ENCODE assay signal across 9 mouse cellular contexts in the genomic region with DNA sequence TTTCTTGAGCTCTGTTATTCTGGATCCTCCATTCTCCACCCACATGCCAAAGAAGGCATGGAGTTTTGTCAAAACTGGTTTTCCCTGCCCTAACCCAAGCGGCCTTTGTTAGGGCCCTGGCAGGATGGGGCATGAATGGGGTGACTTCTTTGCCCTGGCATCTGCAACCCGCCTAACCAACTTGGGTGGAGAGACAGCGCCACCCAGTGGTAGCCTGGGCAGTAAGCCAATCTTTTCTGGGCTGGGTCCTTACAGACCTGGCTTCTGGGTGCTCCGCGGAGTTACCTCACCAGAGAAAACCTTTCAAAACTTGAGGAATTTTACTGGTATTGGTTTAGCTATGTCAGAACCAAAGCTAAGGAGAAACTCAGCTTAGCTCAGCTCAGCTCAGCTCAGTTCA. TPM values are rescaled to one million over a fixed set of nuclear protein-coding genes. Genes with fewer than 3 reads are reported as not detected.
DNase-seq lines count a peak whose midpoint lies in the region; ATAC-seq and TF ChIP-seq lines count a peak whose summit lies in the region.
"Had no signal": no experiment of that assay in that cellular context is flagged by ENCODE, and none has a peak within 500 bp of the region (broad histone marks: within the 10 kb centered on the region; RNA-seq: fewer than 3 reads in every experiment).

No protein-coding gene starts in this region.

- ATAC-seq in Patski = peak; percentile 55
- peak; percentile 77 for ATAC-seq in forebrain, embryonic 16.5 days
- ATAC-seq in midbrain, embryonic 12.5 days (ENCODE audit: low FRiP score, low read depth) = peak; percentile 66
- no peak for ATAC-seq in activated CD4-positive, CD25-positive, alpha-beta regulatory T cell, adult 4 months

- no peak for TF ChIP-seq POLR2A in small intestine, adult 2 months (IDR thresholded peaks at IDR 0.05; ENCODE audit: low read depth, low read length)

- POLR2A ChIA-PET in Patski (lab: Charles Lee) = interaction anchor here (0.8 kb wide), 1 partner anchor 49 kb away, joined by 3 read pairs; no protein-coding TSS in a partner anchor

- no peaks in the 10 kb centered on the region for H3K9me3 ChIP-seq in forebrain, embryonic 16.5 days (ENCODE audit: control insufficient read depth, low read length)
- H3K9me3 ChIP-seq in midbrain, embryonic 12.5 days = no peaks in the 10 kb centered on the region
- H3K9me3 ChIP-seq: limb, embryonic 15.5 days had no signal

- WGBS in forebrain, embryonic 16.5 days = 11% methylated on average over 5 of the region's 5 CpGs
- 22% methylated on average over 5 of the region's 5 CpGs for WGBS in midbrain, embryonic 12.5 days
- WGBS in small intestine, adult 2 months = 25% methylated on average over 5 of the region's 5 CpGs

- H3K4me3 ChIP-seq in forebrain, embryonic 16.5 days (replicated peaks; ENCODE audit: low read length) = no peak overlapping the region
- H3K4me3 ChIP-seq in left cerebral cortex, adult 2 months = no peak overlapping the region
- no peak overlapping the region for H3K4me3 ChIP-seq in midbrain, embryonic 12.5 days
- no peak overlapping the region for H3K4me3 ChIP-seq in small intestine, adult 2 months (ENCODE audit: low read depth, low read length)
- H3K4me3 ChIP-seq: limb, embryonic 15.5 days had no signal

- in situ Hi-C loops in Patski (cut with MboI; ENCODE audit: low pct_unique_long_range_greater_than_20kb) = loop anchor here (5.0 to 10.0 kb wide), 2 partner anchors 71 to 298 kb away; no protein-coding TSS in a partner anchor

- CTCF ChIA-PET in Patski (lab: Charles Lee) = interaction anchor here (0.8 to 2.0 kb wide), 16 partner anchors 9 to 389 kb away, joined by 3 to 18 read pairs (median 3); partner anchors contain the start of gene Efnb1

- intact Hi-C loops in left cerebral cortex, adult 2 months (cut with DNase I) = loop anchor here (1.0 to 5.0 kb wide), 3 partner anchors 56 to 388 kb away; no protein-coding TSS in a partner anchor

- no peak overlapping the region for H3K9ac ChIP-seq in forebrain, embryonic 16.5 days (replicated peaks; ENCODE audit: low read depth, low read length)
- H3K9ac ChIP-seq in midbrain, embryonic 12.5 days (replicated peaks) = no peak overlapping the region
- H3K9ac ChIP-seq: limb, embryonic 15.5 days had no signal

- H3K4me2 ChIP-seq in forebrain, embryonic 16.5 days (ENCODE audit: low read length) = no peak overlapping the region
- no peak overlapping the region for H3K4me2 ChIP-seq in midbrain, embryonic 12.5 days (replicated peaks)
- H3K4me2 ChIP-seq: limb, embryonic 15.5 days had no signal

- no peak for DNase-seq in Patski (ENCODE audit: low read depth, low spot score)
- peak; percentile 40 for DNase-seq in cerebellum, adult 11-12 months
- peak; percentile 55 for DNase-seq in induced T-regulatory cell, adult 2 months (ENCODE audit: low read depth)
- peak; percentile 54 to 76 for DNase-seq in left cerebral cortex, adult 2 months (ENCODE audit: extremely low spot score in 1 of 2, low spot score in 2 of 2)

- H3K27ac ChIP-seq in forebrain, embryonic 16.5 days (ENCODE audit: low read length) = no peak overlapping the region; the same call in 1 of the 2 replicates
- H3K27ac ChIP-seq in left cerebral cortex, adult 2 months = no peak overlapping the region
- H3K27ac ChIP-seq in midbrain, embryonic 12.5 days (replicated peaks) = peak overlapping the region; percentile 73
- no peak overlapping the region for H3K27ac ChIP-seq in small intestine, adult 2 months (ENCODE audit: insufficient read depth, low read depth, low read length)
- H3K27ac ChIP-seq: limb, embryonic 15.5 days had no signal

- H3K4me1 ChIP-seq in forebrain, embryonic 16.5 days (replicated peaks; ENCODE audit: control insufficient read depth, insufficient read depth, low read length) = peaks cover 16% of the 10 kb centered on the region
- peaks cover 22% of the 10 kb centered on the region for H3K4me1 ChIP-seq in midbrain, embryonic 12.5 days
- H3K4me1 ChIP-seq in small intestine, adult 2 months (ENCODE audit: control insufficient read depth, insufficient read depth, insufficient read length, low read length) = peaks cover 9% of the 10 kb centered on the region

- H3K36me3 ChIP-seq in forebrain, embryonic 16.5 days (ENCODE audit: control insufficient read depth, insufficient read depth) = no peaks in the 10 kb centered on the region
- no peaks in the 10 kb centered on the region for H3K36me3 ChIP-seq in midbrain, embryonic 12.5 days
- no peaks in the 10 kb centered on the region for H3K36me3 ChIP-seq in small intestine, adult 2 months (ENCODE audit: control insufficient read depth, insufficient read depth, low read length)
- H3K36me3 ChIP-seq: limb, embryonic 15.5 days had no signal

- peaks cover 15% of the 10 kb centered on the region for H3K27me3 ChIP-seq in Patski
- peaks cover 3% of the 10 kb centered on the region; the same call in 1 of the 2 replicates for H3K27me3 ChIP-seq in forebrain, embryonic 16.5 days (replicated peaks; ENCODE audit: control insufficient read depth, insufficient read depth, low read length)
- peaks cover 77% of the 10 kb centered on the region for H3K27me3 ChIP-seq in midbrain, embryonic 12.5 days
- no peaks in the 10 kb centered on the region for H3K27me3 ChIP-seq in small intestine, adult 2 months (ENCODE audit: control insufficient read depth, insufficient read depth, low read length)

- no peak for TF ChIP-seq CTCF in Patski (IDR thresholded peaks at IDR 0.05)
- TF ChIP-seq CTCF in left cerebral cortex, adult 2 months (IDR thresholded peaks at IDR 0.05) = peak; percentile 81
- TF ChIP-seq CTCF in small intestine, adult 2 months (IDR thresholded peaks at IDR 0.05; ENCODE audit: extremely low read depth, insufficient read length, insufficient replicate concordance, low read depth, low read length) = peak; percentile 75; the same call in 1 of the 2 replicates

RNA-seq across cellular contexts. Expression of gene Pja1, which starts 51.8 kb away (rescaled TPM):
- polyA plus RNA-seq in Patski (2021) = 90.7 TPM
- polyA plus RNA-seq in forebrain, embryonic 16.5 days (2015; fragmentation: Nextera tagmentation; extraction: Ambion mirVana) = 408 and 409 TPM in 2 replicates
- total RNA-seq in left cerebral cortex, adult 2 months (2021) = 100 to 1,000 TPM; 212 to 214 TPM
- 243 and 249 TPM in 2 replicates for polyA plus RNA-seq in midbrain, embryonic 12.5 days (2016; fragmentation: Nextera tagmentation; extraction: Ambion mirVana)
- polyA plus RNA-seq in small intestine, adult 2 months (2012; rRNA removed) = 28.2 and 60.0 TPM in 2 replicates
- polyA plus RNA-seq in activated CD4-positive, CD25-positive, alpha-beta regulatory T cell, adult 4 months (2017; shearing (Covaris generic)) = 10 to 100 TPM; 44.0 to 44.2 TPM
